Mouse (Mus musculus) cerebellum, adult 2 months (tissue): Measurements from ENCODE around the gene Elob.

Source experiments
- CTCF ChIP-seq: fragments of 200-500 bp; IDR thresholded peaks from 2 replicates; pipeline ENCODE4 v1.5.1; 2011; ENCODE audit warnings: low read depth, mild to moderate bottlenecking, control low read depth, low read length, moderate library complexity, borderline replicate concordance; ENCODE audit not compliant: insufficient read depth
- POLR2A ChIP-seq: fragments of 200-500 bp; IDR thresholded peaks from 2 replicates; pipeline ENCODE4 v1.6.1; 2011; ENCODE audit warnings: low read length, control low read depth, borderline replicate concordance; ENCODE audit not compliant: insufficient read depth

DNA sequence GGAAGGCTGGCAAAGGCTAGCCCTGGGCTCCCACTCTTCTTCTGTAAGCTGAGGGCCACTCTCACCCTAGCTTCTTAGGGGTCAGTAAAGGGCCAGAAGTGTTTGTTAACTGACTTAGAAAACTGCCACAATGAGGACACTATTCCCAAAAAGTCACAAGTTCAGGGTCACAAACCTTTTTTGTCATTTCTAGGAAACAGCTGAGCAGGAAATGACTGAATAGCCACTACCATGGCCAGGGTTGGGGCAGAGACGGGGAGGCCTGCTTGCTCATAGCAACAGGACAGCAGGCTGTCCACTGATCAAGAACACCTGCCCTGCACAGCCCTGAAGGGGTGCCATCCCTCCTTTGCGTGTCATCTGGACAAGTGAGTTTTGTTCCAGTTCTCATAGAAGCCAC, 51.8 kb downstream of the Elob start:
- no peak for TF ChIP-seq CTCF
- TF ChIP-seq POLR2A, result no peak
